Mouse (Mus musculus) c-Kit-positive CD71-positive TER-119-positive erythroid progenitor cells, embryonic 14.5 days (primary cell): Measurements from ENCODE around the gene Dsp.
A peak's percentile ranks its signal among the peaks of the same experiment; 100 is the strongest.

Experiments used
- DNase-seq: peaks from one replicate; pipeline ENCODE4 v3.0.0-alpha.2; 2013; ENCODE audit warnings: low spot score

The Dsp gene

DNA sequence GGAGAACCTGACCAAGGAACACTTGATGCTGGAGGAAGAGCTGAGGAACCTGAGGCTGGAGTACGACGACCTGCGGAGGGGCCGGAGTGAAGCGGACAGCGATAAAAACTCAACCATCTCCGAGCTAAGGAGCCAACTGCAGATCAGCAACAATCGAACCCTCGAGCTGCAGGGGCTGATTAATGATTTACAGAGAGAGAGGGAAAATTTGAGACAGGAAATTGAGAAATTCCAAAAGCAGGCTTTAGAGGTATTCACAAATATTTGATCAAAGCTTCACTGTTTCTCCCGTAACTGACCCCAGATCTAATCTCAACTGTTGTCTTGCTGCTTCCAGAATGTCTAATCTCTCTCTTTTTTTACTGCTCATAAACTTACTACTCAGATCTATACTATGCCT is 42.3 kb downstream of the Dsp start:
- no peak for DNase-seq

DNA sequence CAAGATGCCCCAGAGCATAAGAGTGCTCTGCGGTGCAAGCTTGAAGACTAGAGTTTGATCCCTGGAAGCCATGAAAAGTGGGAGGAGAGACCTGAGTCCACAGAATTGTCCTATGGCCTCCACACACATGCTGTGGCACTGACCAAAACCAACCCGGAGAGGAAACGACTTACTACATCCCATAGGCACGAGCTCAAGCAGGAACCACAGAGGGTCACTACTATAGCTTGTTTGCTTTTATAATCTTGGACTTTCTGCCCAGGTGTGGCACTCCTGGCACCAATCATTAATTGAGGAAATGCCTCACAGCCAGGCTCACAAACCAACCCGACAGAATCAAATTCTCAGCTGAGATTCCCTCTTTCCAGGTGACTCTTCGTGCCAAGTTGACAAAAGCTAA is 50.3 kb downstream of the Dsp start:
- no peak for DNase-seq

DNA sequence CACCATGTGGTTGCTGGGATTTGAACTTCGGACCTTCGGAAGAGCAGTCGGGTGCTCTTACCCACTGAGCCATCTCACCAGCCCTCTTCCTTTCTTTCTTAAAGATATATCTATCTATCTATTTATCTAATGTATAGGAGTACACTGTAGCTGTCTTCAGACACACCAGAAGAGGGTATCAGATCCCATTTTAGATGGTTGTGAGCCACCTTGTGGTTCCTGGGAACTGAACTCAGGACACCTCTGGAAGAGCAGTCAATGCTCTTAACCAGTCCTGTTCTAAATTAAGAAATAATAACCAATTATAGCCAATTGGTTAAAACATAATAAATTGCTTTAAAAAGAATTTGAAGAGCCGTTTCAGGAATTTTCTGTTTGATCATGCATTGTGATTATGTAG is 53.1 kb downstream of the Dsp start:
- DNase-seq = no peak

DNA sequence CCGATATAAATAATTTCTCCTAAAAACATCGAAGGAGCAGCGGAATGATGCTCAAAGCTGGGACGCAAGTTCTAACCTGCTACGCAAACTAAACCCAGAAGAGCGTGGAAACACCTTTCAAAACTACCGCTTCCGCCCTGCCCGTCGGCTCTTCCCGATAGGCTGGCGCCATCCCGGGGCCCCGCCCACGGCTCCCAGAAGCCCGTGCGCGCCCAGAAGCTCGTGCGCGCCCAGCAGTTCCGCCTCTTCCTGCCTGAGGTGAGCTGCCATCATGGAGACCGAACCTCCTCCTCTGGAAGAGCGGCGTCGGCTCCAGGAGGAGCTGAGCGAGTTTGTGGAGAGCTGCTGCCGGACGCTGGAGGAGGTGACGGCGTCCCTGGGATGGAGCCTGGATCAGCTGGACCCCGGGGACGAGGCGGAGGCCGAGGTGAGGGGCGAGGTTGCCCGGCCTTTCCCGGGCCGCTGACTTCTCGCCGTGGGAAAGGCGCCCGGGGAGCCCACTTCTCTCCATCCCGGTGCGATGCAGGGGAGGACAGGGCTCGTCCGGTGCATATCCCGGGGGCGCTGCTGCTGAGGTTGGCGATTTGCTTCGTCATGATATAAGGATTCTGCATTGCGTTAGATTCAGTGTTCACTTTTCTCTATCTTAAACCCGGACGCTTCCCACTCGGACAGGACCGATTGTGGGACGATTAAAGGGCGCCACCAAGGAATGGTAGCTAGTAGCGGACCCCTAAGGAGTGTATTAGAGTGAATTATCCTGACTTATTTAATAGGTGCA is 53.8 kb downstream of the Dsp start, which contains the start of gene Snrnp48:
Snrnp48 (plus strand) TSS at position 237 of the 781 bp plus-strand sequence.
- DNase-seq = peak; percentile 90

DNA sequence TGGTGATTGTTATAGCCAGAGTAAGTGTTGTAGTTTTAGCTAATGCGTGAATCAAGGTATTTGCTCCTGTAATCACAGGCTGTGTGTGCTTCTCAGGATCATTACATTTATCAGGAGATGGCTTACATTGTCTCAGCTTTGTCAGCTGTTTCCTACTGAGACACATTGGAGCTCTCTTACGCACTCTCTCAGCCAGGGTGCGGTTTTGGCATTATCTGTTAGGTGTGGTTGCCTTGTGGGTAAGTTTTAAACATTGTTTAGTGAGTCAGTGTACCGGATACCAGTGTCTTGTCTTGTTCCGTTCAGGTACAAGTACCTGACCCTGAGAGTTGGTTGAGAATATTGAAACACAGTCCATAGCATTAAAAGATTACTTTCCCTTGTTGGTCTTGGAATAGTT is 60.0 kb downstream of the Dsp start:
- DNase-seq = no peak

DNA sequence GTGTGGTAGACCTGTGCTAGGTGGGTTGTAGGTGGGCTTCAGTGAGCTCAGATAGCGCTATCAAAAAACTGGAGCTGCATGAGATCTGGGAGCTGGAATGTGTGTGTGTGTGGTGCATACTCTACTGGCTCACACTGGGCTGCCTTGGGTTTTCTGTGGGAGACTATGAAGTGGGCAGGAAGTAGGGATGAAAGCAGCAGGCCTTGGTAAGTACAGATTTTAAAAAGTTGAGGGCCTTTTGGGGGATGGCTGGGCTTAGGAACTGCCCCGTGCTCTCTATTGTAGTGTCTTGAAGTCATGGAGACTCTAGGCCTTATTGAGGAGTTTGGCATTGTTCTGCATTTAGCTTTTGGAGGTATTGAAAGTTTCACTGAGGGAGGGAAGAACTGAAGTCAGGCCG is 67.6 kb downstream of the Dsp start:
- DNase-seq = no peak

DNA sequence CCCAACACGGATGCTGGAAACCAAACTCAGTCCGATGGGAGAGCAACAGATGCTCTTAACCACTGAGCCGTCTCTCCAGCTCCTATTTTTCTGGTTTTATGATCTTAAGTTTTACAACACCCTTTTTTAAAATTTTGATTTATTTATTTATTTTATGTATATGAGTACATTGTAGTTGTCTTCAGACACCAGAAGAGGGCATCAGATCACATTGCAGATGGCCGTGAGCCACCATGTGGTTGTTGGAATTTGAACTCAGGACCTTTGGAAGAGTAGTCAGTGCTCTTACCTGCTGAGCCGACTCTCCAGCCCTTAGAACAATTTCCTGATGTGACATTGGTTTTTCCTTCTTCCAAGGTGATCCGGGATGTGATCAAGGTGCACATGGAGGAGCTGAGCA is 69.2 kb downstream of the Dsp start:
- no peak for DNase-seq

DNA sequence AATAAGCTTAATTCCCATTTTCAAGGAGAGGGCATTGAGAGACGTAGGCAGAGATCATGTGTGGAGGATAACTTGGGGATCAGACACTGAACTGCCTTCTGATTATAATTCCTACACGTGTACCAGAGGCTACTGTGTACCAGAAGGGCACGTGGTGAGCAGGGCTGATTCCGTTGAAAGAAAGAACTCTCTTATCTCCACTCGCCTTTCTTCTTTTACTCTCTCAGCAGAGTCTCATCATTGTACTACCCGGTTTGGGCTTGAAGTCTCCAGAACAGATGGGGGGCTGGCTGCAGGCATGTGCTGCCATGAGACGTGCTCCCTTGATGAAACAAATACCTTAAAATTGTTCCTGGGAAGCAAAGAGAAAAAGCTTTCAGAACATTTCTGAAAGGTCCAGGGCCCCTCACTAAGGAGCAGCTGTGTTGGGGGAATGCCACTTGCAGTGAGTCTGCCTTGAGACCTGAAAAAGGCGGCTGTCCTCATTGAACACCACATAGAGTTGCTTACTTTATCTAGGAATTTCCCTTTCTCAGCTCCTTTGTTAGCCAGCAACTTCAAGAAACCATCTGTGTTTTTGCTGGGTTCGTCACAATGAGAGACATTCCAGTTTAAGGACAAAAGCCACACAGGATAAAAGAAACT is 79.2 kb downstream of the Dsp start:
- no peak for DNase-seq

DNA sequence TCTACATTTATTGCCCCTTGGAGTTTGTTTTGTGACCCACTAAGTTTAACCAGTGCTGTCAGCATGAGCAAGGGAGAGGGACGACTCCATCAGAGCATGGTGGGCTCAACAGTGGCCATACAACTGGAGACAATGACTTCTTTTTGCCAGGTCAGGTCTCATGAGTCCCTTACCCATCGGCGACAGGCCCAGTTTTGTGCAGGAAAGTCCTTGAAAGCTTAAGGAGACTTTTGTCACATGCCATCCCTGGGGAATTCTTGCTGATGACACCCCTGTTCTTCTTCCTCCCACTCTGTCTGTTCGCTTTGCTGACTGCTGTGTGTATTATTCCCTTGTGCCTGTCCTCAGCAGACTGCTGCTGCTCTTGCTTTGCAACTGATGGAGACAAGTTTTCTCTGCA is 81.3 kb downstream of the Dsp start:
- DNase-seq = no peak

DNA sequence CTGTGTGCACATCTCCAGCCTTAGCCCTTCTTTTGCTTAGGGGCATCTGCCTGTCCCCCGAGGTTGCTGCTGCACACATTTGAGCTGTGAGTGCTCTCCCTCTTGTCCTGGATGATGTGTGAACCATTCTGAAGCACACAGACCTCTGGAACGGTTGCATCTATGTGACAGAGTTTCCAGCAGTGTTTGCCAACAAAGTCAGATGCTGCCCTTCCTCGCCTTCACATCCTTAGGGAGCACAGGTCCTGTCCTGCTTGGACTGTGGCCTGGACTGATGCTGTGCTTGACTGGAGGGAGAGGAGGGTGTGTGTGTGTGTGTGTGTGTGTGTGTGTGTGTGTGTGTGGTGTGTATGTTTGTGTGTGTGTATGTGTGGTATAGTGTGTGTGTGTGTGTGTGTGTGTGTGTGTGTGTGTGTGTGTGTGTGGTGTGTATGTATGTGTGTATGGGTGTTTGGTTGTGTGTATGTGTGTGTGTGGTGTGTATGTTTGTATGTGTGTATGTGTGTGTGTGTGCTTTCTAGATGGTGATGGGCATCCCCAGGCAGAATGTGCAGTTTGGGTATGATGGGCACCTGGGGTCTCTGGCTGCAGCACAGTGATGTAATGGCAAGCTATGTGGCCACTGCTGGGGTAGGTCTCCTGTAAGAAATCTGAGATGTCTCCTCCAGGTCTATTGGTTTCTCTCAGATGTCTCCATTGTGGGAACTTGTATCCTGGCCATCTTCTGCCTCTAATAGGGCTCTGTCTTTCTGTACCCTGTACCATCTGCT is 81.9 kb downstream of the Dsp start:
- DNase-seq = no peak

DNA sequence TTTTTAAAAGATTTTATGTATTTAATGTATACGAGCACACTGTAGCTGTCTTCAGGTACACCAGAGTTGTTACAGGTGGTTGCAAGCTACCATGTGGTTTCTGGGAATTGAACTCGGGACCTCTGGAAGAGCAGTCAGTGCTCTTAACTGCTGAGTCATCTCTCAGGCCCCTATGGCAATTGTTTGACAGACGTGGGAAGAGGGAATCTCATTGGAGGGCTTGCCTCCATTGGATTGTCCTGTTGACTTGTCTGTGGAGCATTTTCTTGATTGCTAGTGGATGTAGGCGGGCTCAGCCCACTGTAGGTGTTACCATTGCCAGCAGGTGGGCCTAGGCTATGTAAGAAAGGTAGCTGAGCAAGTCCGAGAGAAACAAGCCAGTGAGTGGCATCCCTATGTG is 83.6 kb downstream of the Dsp start:
- no peak for DNase-seq

DNA sequence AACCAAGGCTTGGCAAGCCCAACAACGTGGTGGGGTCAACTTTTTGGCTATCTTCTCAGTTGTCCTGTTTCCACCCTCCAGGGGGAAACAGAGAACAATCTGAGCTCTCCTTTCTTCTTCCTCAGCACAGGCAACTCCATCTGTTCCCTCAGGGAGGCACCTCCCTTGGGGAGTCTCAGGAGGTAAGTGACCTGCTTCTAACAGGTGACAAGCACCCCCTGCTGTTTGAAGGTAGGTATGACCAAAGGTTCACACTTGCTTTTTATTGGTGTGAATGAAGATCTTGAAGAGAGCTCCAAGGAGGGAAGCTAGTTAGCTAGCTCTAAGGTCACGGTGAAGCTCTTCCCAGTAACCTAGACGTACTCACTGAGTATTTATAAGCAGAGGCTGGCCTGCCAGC is 84.3 kb downstream of the Dsp start:
- DNase-seq = peak; percentile 16

DNA sequence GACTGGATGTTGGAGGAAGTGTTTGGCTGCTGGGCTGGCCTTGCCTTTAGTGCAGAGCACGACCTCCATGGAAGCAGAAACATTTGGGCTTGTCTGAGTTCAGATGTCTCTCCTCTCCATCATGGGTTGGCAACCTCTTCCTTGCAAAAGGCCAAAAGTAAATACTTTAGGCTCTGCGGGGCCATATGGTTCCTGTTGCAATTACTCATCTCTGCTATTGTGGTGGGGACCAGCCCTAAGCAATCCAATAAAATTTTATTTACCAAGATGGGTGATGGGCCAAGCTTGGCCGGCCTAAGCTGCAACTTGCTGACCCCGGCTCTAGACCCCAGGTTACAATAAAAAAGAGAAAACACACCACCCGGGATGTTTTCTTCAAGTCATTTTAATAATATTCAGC is 97.1 kb downstream of the Dsp start:
- no peak for DNase-seq
